Mouse (Mus musculus) heart, embryonic 12.5 days (tissue): ENCODE measurements around the gene Rap1b. TPM values are rescaled to one million over a fixed set of nuclear protein-coding genes. Genes with fewer than 3 reads are reported as not detected.

Experiments
- ATAC-seq: fragments of 200-750 bp; cut with Nextera tagmentation; 2 replicates; pipeline ENCODE4 v1.8.0; 2017; ENCODE audit warnings: moderate TSS enrichment, moderate library complexity; ENCODE audit not compliant: insufficient number of reproducible peaks, low FRiP score
- H3K27ac ChIP-seq: fragments of 300-500 bp; sonication (generic); 2 replicates; pipeline ENCODE4 v1.5.1; 2016; ENCODE audit warnings: mild to moderate bottlenecking, moderate library complexity; ENCODE audit not compliant: poor library complexity, severe bottlenecking
- H3K27me3 ChIP-seq: fragments of 300-500 bp; sonication (generic); replicated peaks from 2 replicates; pipeline ENCODE4 v1.6.1; 2016; ENCODE audit warnings: mild to moderate bottlenecking, moderate library complexity
- H3K36me3 ChIP-seq: fragments of 300-500 bp; sonication (generic); 2 replicates; pipeline ENCODE4 v1.6.1; 2016; ENCODE audit warnings: mild to moderate bottlenecking, moderate library complexity
- H3K4me1 ChIP-seq: fragments of 300-500 bp; sonication (generic); replicated peaks from 2 replicates; pipeline ENCODE4 v1.6.1; 2016; ENCODE audit warnings: mild to moderate bottlenecking
- H3K4me2 ChIP-seq: fragments of 300-500 bp; sonication (generic); 2 replicates; pipeline ENCODE4 v1.6.1; 2016; ENCODE audit warnings: mild to moderate bottlenecking, moderate library complexity
- H3K4me3 ChIP-seq: fragments of 300-500 bp; sonication (generic); 2 replicates; pipeline ENCODE4 v1.5.1; 2016; ENCODE audit warnings: mild to moderate bottlenecking
- H3K9ac ChIP-seq: fragments of 300-500 bp; sonication (generic); 2 replicates; pipeline ENCODE4 v1.6.1; 2016; ENCODE audit warnings: mild to moderate bottlenecking, moderate library complexity
- H3K9me3 ChIP-seq: fragments of 300-500 bp; sonication (generic); replicated peaks from 2 replicates; pipeline ENCODE4 v1.6.1; 2016; ENCODE audit warnings: mild to moderate bottlenecking, moderate library complexity
- WGBS: fragments of 180-500 bp; shearing (Covaris S2); methylation state at CpG from one replicate; pipeline ENCODE4 v1.1.7; 2016; 5-methylcytosine and 5-hydroxymethylcytosine counted together
- polyA plus RNA-seq: library from polyadenylated mRNA; unstranded; fragments of >200 nt; fragmentation: Nextera tagmentation; extraction: Ambion mirVana; gene quantifications from 2 replicates; pipeline ENCODE4 v1.2.1, GENCODE M21; 2016

Gene Rap1b
- polyA plus RNA-seq, 1 experiment from 2014 or later = 131 TPM

- ATAC-seq = no peak
- H3K27ac ChIP-seq = no peak overlapping the region
- WGBS = 76% methylated on average over 12 of the region's 12 CpGs
- no peak overlapping the region for H3K4me3 ChIP-seq
- H3K27me3 ChIP-seq = no peaks in the 10 kb centered on the region
- H3K36me3 ChIP-seq = peaks cover 80% of the 10 kb centered on the region
- H3K4me1 ChIP-seq = no peaks in the 10 kb centered on the region
- no peak overlapping the region for H3K4me2 ChIP-seq
- H3K9ac ChIP-seq = no peak overlapping the region
- no peaks in the 10 kb centered on the region for H3K9me3 ChIP-seq
Observed at GRCm38 (mm10) chr10:117776281-117777102, 69.3 kb downstream of the Rap1b start.

GRCm38 (mm10) chr10:117775401-117776144, 70.3 kb downstream of the Rap1b start:
- H3K9me3 ChIP-seq = no peaks in the 10 kb centered on the region
- no peak overlapping the region for H3K27ac ChIP-seq
- H3K4me2 ChIP-seq = no peak overlapping the region
- WGBS = 88% methylated on average over 6 of the region's 6 CpGs
- ATAC-seq = no peak
- H3K9ac ChIP-seq = no peak overlapping the region
- H3K4me3 ChIP-seq = no peak overlapping the region
- peaks cover 80% of the 10 kb centered on the region for H3K36me3 ChIP-seq
- H3K27me3 ChIP-seq = no peaks in the 10 kb centered on the region
- no peaks in the 10 kb centered on the region for H3K4me1 ChIP-seq

DNA sequence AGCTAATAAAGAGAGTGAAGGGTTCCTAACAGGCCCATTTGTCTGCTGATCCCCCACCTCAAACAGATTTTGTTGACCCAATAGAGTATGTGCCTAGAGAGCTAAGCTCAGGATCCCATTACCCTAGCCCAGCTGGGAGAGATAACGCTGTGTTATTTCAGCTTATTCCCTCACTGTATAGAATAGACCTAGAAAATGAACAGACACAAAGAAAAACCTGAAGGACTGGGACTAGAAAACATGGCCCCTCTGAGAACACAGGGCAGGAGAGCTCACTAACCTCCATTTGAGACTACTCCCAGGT, 71.1 kb downstream of the Rap1b start:
- WGBS = 95% methylated on average over 1 of the region's 1 CpGs
- H3K9me3 ChIP-seq = no peaks in the 10 kb centered on the region
- H3K9ac ChIP-seq = no peak overlapping the region
- no peak overlapping the region for H3K4me3 ChIP-seq
- no peaks in the 10 kb centered on the region for H3K27me3 ChIP-seq
- H3K4me1 ChIP-seq = no peaks in the 10 kb centered on the region
- H3K27ac ChIP-seq = no peak overlapping the region
- no peak overlapping the region for H3K4me2 ChIP-seq
- peaks cover 83% of the 10 kb centered on the region for H3K36me3 ChIP-seq
- ATAC-seq = no peak

DNA sequence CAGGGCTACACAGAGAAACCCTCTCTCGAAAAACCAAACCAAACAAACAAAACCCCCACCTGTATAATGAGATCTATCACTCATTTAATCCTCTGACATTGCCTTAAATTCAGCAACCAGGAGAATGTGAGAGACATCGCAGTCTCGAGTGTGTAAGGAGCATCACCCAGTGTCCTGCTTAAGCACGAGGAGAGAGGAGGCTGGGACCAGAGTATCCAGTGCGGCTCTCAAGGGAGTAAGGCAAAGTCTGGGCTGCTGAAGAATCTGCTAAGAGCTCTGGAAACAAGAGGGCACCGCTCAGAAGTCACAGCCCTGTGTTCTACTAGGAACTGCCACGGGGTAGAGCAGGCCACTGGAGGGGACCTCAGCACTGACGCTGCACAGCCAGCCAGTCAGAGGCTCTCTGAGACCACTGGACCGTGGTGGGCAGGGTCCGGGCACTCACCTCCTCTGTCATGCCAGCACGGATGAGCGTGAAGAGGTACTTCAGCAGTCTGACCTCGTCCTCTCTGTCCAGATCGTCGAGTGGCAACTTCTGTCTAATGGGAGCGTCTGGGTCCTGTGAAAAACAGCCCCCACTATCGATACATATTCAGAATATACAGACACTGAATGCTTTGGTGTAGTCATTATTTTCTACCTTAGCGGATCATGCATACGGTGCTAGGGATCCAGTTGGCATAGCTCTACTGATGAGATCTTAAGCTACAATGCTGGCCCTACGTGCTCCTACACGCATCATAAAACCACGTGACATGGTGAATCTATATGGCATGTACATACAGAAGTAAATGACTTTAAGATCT, 71.6 kb downstream of the Rap1b start:
- no peak overlapping the region for H3K4me3 ChIP-seq
- H3K4me1 ChIP-seq = no peaks in the 10 kb centered on the region
- no peaks in the 10 kb centered on the region for H3K9me3 ChIP-seq
- H3K4me2 ChIP-seq = no peak overlapping the region
- no peak for ATAC-seq
- no peak overlapping the region for H3K27ac ChIP-seq
- WGBS = 91% methylated on average over 22 of the region's 22 CpGs
- no peak overlapping the region for H3K9ac ChIP-seq
- peaks cover 87% of the 10 kb centered on the region for H3K36me3 ChIP-seq
- H3K27me3 ChIP-seq = no peaks in the 10 kb centered on the region

- ATAC-seq = no peak
Observed at GRCm38 (mm10) chr10:117773106-117773720, 72.6 kb downstream of the Rap1b start.

DNA sequence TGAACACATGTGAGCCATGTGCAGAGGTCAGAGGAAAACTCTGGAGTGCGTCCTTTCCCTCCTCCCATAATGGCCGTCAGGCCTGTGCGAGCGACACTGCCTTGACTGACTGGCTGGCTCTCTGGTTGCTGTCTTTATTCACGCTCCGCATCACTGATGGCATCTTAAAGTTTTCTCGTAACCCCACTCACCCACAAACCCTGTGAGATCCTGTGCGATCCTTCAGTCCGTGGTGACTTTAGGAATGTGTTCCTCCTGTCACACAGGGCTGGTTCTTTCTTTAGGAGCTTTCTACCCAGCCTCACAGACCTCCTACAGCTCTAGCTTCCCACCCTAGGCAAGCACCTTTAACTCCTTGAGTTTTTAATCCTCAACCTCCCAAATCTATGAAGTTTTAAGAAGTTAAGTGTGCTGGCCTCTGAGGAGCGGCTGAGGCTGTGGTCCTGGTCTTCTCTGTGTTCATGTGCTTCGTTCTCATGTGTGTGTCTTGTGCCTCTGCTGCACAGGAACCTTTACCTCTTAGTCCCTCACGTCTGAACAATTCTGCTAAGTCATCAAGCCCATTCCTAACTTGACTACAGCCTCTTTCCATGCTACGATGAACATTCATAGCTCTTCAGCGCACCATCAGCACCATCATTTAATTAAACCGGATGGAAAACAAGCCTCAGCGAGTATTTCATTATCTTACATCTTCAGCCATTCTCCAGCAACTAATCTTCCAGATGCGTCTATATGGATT, 73.3 kb downstream of the Rap1b start:
- Histone ChIP-seq H3K4me3 (no peak overlapping the region), H3K27me3 (no peaks in the 10 kb centered on the region), H3K27ac (no peak overlapping the region), H3K4me2 (no peak overlapping the region), H3K9ac (no peak overlapping the region), H3K36me3 (peaks cover 84% of the 10 kb centered on the region), H3K9me3 (no peaks in the 10 kb centered on the region), H3K4me1 (no peaks in the 10 kb centered on the region)
- 93% methylated on average over 17 of the region's 17 CpGs for WGBS
- ATAC-seq = no peak

More at GRCm38 (mm10) chr10:117773106-117773720, 72.6 kb downstream of the Rap1b start:
- Histone ChIP-seq H3K9me3 (no peaks in the 10 kb centered on the region), H3K36me3 (peaks cover 83% of the 10 kb centered on the region), H3K4me3 (no peak overlapping the region), H3K9ac (no peak overlapping the region), H3K4me1 (no peaks in the 10 kb centered on the region), H3K27ac (no peak overlapping the region), H3K4me2 (no peak overlapping the region), H3K27me3 (no peaks in the 10 kb centered on the region)
- WGBS = 92% methylated on average over 7 of the region's 7 CpGs

DNA sequence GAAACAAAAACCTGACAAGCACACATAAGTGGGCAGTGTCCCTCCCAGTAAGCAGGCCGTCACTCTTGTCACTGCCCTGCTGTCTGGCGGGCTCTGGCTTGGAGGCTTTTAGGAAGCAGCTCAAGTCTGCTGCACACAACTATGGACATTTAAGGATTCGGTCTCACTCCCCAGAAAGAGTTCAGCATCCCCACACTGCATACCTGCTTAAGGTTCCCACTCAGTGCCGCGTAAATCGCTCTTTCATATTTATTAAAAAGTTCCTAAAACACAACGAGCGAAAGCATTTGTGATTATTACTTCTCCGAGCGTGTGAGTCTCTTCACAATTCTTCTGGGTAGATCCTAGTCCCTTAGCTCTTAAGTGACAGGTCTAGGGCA, 74.7 kb downstream of the Rap1b start:
- Histone ChIP-seq H3K4me2 (no peak overlapping the region), H3K9ac (no peak overlapping the region), H3K27me3 (no peaks in the 10 kb centered on the region), H3K4me1 (no peaks in the 10 kb centered on the region), H3K36me3 (peaks cover 83% of the 10 kb centered on the region), H3K4me3 (no peak overlapping the region), H3K27ac (no peak overlapping the region), H3K9me3 (no peaks in the 10 kb centered on the region)
- ATAC-seq = no peak
- WGBS = 94% methylated on average over 10 of the region's 10 CpGs

GRCm38 (mm10) chr10:117770286-117771130, 75.3 kb downstream of the Rap1b start:
- H3K4me2 ChIP-seq = no peak overlapping the region
- no peaks in the 10 kb centered on the region for H3K9me3 ChIP-seq
- no peak overlapping the region for H3K27ac ChIP-seq
- 92% methylated on average over 18 of the region's 18 CpGs for WGBS
- no peak overlapping the region for H3K9ac ChIP-seq
- H3K4me3 ChIP-seq = no peak overlapping the region
- H3K27me3 ChIP-seq = no peaks in the 10 kb centered on the region
- H3K4me1 ChIP-seq = no peaks in the 10 kb centered on the region
- ATAC-seq = no peak
- H3K36me3 ChIP-seq = peaks cover 84% of the 10 kb centered on the region

DNA sequence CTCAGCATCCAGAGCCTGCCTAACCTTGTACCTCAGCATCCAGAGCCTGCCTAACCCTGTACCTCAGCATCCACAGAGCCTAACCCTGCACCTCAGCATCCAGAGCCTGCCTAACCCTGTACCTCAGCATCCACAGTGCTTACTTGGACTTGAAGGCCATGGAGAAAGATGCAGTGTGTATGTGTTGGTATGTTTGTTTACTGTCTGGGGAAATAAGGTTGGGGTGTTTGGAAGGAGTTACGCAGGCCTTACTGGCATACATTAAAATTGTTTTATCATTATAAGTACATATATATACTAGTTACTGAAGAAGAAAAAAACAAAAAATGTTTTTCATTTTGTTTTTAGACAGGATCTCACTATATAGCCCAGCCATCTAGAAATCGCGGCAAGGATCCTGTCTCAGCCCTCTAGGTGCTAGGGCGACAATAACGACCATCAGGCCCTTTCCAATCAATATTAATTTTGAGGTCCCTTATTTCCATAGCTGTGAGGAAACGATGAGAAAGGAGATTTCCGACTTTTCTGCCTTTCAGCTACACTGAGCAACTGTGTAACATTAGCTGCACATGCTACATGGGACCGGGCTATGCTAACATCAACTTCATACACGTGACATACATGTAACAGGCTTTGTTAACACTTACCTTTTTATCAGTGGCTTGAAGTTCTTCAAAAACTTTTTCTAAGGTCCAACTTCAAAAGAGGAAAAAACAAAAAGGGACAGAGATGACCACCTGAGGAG, 76.1 kb downstream of the Rap1b start:
- Histone ChIP-seq H3K4me3 (no peak overlapping the region), H3K9ac (no peak overlapping the region), H3K4me1 (no peaks in the 10 kb centered on the region), H3K9me3 (no peaks in the 10 kb centered on the region), H3K27ac (no peak overlapping the region), H3K27me3 (no peaks in the 10 kb centered on the region), H3K4me2 (no peak overlapping the region), H3K36me3 (peaks cover 85% of the 10 kb centered on the region)
- no peak for ATAC-seq
- 91% methylated on average over 9 of the region's 9 CpGs for WGBS
